Mouse (Mus musculus): ENCODE results near the gene Tmem236.

The Tmem236 gene

GRCm38 (mm10) chr2:14258345-14258850 lies 84.1 kb downstream of the Tmem236 start:
- no peak for DNase-seq

- no peak for DNase-seq
Measured at GRCm38 (mm10) chr2:14262090-14262489, 87.8 kb downstream of the Tmem236 start.

DNA sequence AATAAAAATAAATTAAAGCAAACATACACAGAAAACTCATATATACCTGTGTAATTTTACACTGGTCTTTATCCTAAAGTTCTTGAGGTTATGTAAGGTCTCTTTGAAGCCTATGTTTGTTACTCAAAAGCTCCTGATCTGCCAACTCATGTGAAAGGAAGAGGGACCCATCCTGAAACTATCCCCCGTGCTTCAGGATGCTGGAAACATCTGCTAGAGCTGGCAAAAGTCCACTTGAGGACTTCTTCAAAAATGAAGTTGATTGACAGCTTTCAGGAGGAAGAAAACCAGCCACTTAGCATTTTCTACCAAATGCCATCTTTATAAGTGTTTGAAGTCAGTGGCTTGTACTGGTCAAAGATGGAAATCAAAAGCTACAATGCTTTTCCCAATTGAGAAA lies 94.8 kb downstream of the Tmem236 start:
- DNase-seq: no peak
